Mouse (Mus musculus): ENCODE measurements at regions not wholly inside any gene's neighbourhood (a gene's known extent, or its start where the extent isn't known, plus 50 kb on each side); places are given as distances from the start of the nearest gene placed in this dataset.

GRCm38 (mm10) chr1:77082410-77082809, 432.5 kb downstream of the Epha4 start:
- TF ChIP-seq TCF12 (IDR thresholded peaks at IDR 0.05; ENCODE audit: low read depth, low read length) (no peak), MEF2A (IDR thresholded peaks at IDR 0.05; ENCODE audit: borderline replicate concordance, low read depth, low read length) (no peak), ZC3H11A (IDR thresholded peaks at IDR 0.05; ENCODE audit: low read depth, low read length) (no peak), E2F4 (IDR thresholded peaks at IDR 0.05; ENCODE audit: insufficient replicate concordance, low read depth, low read length) (no peak), POLR2A (IDR thresholded peaks at IDR 0.05; ENCODE audit: low read depth, low read length) (no peak), CTCF (conservative IDR thresholded peaks at IDR 0.05 in 1 of 2, IDR thresholded peaks at IDR 0.05 in 1 of 2; ENCODE audit: low read depth in 2 of 2, low read length in 2 of 2) (no peak), EP300 (IDR thresholded peaks at IDR 0.05; ENCODE audit: low read length) (no peak), ZKSCAN1 (IDR thresholded peaks at IDR 0.05; ENCODE audit: borderline replicate concordance, low read depth, low read length) (no peak), JUN (IDR thresholded peaks at IDR 0.05; ENCODE audit: insufficient read depth, low read depth, low read length) (no peak)

Data from CH12.LX (cell line).